Mouse (Mus musculus): ENCODE data around the gene Dpp4. TPM values are rescaled to one million over a fixed set of nuclear protein-coding genes. Genes with fewer than 3 reads are reported as not detected.

Gene Dpp4
- polyA plus RNA-seq, 1 experiment = 24.1 TPM

DNA sequence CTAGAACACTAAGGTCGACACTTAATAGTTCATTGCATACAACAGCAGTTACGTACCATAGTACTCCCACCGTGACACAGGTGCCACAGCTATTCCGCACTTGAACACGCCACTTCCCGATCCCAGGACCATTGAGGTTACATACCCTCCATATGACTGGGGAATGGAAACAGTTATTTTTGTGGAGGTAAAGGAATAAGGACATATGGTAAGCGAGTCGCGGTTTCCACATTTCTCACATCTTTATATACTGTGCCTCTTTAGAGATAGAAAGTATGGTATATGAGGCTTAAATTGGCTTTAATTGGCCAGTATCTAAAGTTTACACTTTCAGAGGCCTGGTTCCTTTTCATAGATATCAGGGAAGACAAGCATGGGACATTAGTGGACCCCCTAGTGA is 64.3 kb downstream of the Dpp4 start:
- DNase-seq = no peak
- Histone ChIP-seq H3K4me3 (replicated peaks; ENCODE audit: extremely low read depth, low read depth, low read length) (no peak overlapping the region), H3K4me1 (ENCODE audit: control insufficient read depth, insufficient read depth, low read length) (no peaks in the 10 kb centered on the region)
- TF ChIP-seq CTCF (IDR thresholded peaks at IDR 0.05; ENCODE audit: insufficient read depth, low read length) (no peak), POLR2A (IDR thresholded peaks at IDR 0.05; ENCODE audit: borderline replicate concordance, extremely low read depth, low read depth, low read length) (no peak)
- WGBS = 95% methylated on average over 9 of the region's 9 CpGs

DNA sequence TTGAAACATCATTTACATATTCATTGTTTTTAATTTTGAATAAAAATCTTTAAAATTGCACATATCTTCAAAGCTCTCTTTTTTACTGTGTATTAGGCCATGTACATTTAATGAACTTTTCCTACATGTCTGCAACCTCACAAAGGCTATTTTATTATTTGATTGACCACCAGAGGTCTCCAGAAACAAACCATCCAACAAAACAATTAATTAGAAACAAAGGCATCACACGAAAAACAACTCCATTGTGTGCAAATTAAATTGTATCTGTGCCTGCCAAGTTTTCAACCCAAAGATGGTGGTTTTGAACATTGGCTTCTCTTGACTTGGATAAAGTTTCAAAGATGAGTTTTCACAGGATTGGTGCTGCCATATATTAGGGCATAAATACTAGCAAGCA is 65.3 kb downstream of the Dpp4 start:
- WGBS = 13% methylated on average over 1 of the region's 1 CpGs
- TF ChIP-seq POLR2A (IDR thresholded peaks at IDR 0.05; ENCODE audit: borderline replicate concordance, extremely low read depth, low read depth, low read length) = no peak
- no peak for TF ChIP-seq CTCF (IDR thresholded peaks at IDR 0.05; ENCODE audit: insufficient read depth, low read length)
- no peak for DNase-seq
- Histone ChIP-seq H3K4me3 (replicated peaks; ENCODE audit: extremely low read depth, low read depth, low read length) (no peak overlapping the region), H3K4me1 (ENCODE audit: control insufficient read depth, insufficient read depth, low read length) (no peaks in the 10 kb centered on the region)

DNA sequence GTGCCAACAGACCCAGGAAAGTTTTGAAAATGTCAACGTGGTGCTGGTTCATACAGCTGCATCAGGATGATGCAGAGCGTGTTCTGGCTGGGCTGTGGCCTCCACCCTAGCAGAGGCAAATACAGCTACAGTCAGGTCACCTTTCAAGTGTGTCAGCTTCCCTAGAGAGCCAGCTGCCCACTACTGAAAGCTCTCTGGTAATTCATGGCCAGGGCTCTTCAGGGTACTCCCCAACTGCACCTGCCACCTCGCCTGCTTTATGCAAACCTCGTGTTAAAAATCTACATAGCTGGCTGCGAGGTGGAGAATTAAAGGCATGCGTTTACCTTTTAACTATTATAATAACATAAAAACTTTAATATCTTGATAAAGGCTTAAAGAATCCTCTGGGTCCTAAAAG is 67.7 kb downstream of the Dpp4 start:
- no peak for TF ChIP-seq POLR2A (IDR thresholded peaks at IDR 0.05; ENCODE audit: borderline replicate concordance, extremely low read depth, low read depth, low read length)
- TF ChIP-seq CTCF (IDR thresholded peaks at IDR 0.05; ENCODE audit: insufficient read depth, low read length) = no peak
- no peak for DNase-seq
- Histone ChIP-seq H3K4me3 (replicated peaks; ENCODE audit: extremely low read depth, low read depth, low read length) (no peak overlapping the region), H3K4me1 (ENCODE audit: control insufficient read depth, insufficient read depth, low read length) (no peaks in the 10 kb centered on the region)
- 50% methylated on average over 6 of the region's 6 CpGs for WGBS

DNA sequence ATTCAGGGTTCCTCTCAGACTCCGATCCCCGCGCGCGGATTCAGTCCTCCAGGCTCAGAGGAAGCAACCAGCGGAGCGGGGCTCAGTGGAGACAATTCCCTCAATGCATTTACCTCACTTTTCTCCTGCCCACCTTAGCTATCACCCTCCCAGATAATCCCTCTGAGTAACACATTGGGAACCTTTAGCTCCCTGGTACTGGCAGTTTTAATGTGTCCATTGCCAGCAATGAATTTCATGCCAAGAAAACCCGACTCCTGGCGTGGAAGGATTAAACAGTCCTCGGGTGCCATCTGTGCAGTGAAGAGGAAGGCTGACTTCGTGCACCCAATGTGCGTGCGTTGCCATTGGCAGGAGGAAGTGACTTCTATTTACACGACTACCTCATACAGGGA is 70.3 kb downstream of the Dpp4 start:
- Histone ChIP-seq H3K4me1 (ENCODE audit: control insufficient read depth, insufficient read depth, low read length) (no peaks in the 10 kb centered on the region), H3K4me3 (replicated peaks; ENCODE audit: extremely low read depth, low read depth, low read length) (no peak overlapping the region)
- 62% methylated on average over 14 of the region's 14 CpGs for WGBS
- no peak for TF ChIP-seq CTCF (IDR thresholded peaks at IDR 0.05; ENCODE audit: insufficient read depth, low read length)
- DNase-seq = no peak

DNA sequence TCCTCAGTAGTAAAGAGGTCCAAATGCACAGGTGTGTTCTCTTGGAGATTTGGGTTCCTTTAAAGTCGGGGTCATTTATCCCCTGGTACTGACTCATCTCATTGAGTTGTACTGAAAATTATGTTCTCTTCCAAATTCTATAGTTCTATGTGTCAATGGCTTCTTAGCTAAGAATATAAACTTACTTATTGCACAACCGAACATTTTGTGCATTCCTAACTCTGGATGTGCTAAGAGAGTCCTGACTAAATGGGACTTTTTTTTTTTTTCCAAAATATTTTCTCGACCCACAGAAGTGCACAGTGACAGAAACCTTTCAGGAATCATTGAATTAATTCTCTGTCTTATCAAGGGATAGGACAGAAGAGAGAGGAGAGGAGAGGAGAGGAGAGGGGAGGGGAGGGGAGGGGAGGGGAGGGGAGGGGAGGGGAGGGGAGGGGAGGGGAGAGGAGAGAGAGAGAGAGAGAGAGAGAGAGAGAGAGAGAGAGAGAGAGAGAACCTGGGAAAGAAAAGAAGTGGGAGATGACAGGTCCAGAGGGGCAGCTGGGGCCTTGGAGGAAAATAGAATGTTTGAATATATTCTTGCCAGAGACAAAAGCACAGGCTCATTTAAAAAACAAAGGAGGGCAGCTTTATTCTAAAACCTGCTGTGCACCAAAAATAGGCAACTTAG is 70.8 kb downstream of the Dpp4 start:
- 63% methylated on average over 3 of the region's 3 CpGs for WGBS
- no peak for DNase-seq
- no peak for TF ChIP-seq POLR2A (IDR thresholded peaks at IDR 0.05; ENCODE audit: borderline replicate concordance, extremely low read depth, low read depth, low read length)
- no peak for TF ChIP-seq CTCF (IDR thresholded peaks at IDR 0.05; ENCODE audit: insufficient read depth, low read length)
- no peaks in the 10 kb centered on the region for H3K4me1 ChIP-seq (ENCODE audit: control insufficient read depth, insufficient read depth, low read length)
- no peak overlapping the region for H3K4me3 ChIP-seq (replicated peaks; ENCODE audit: extremely low read depth, low read depth, low read length)

DNA sequence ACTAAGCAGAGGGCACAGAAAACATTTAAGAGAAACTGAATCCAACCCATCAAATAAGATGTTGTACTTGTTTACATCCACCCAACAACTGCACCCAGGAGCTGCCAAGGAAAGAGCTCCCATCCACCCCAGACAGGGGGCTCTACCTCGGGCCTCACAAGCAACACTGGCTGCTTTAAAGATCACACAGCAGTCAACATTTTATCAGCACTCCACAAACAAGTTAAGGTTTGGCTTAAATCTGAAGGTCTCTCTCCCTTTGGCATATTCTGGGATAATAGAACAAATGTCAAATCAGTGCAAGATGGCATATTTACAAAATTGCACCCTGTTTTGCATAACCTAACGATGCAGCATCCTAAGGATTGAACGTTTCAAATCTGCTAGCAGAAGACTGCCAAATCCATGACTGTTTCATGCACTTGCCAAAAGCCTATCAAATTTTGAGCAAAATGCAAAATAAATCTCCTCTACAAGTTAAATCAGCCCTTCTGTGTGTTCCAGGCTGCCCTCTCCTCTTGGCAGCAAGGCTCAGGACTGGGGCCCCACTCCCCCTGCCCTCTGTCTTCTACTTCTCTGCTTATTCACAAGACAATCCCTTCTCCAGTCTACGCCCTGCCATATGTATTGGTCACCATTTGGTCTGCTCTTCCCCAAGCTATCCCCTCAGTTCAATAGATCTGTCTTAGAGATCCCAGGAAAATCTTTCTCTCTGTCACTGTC is 72.6 kb downstream of the Dpp4 start:
- DNase-seq = no peak
- no peak overlapping the region for H3K4me3 ChIP-seq (replicated peaks; ENCODE audit: extremely low read depth, low read depth, low read length)
- TF ChIP-seq CTCF (IDR thresholded peaks at IDR 0.05; ENCODE audit: insufficient read depth, low read length) (no peak), POLR2A (IDR thresholded peaks at IDR 0.05; ENCODE audit: borderline replicate concordance, extremely low read depth, low read depth, low read length) (no peak)
- H3K4me1 ChIP-seq (ENCODE audit: control insufficient read depth, insufficient read depth, low read length) = no peaks in the 10 kb centered on the region
- WGBS = 68% methylated on average over 4 of the region's 4 CpGs

DNA sequence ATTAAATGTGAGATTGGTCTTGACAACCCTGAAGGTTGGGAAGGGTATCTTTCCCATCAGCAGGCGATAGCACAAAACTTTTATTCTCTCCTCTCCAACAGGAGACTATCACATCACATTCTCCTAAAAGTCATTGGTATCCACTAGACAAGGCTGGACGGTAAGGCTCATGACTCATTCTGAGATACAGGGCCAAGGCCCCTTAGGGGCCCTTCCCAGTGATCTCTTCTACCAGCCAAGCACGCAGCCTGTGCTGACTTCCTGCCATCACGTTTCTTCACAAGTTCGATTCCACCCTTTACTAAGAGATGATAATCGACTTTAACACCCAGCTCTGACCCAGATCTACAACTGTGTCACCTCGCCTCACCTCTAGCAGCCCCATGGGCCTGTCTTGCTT is 74.9 kb downstream of the Dpp4 start:
- Histone ChIP-seq H3K4me3 (replicated peaks; ENCODE audit: extremely low read depth, low read depth, low read length) (no peak overlapping the region), H3K4me1 (ENCODE audit: control insufficient read depth, insufficient read depth, low read length) (no peaks in the 10 kb centered on the region)
- DNase-seq = no peak
- 81% methylated on average over 7 of the region's 7 CpGs for WGBS
- TF ChIP-seq POLR2A (IDR thresholded peaks at IDR 0.05; ENCODE audit: borderline replicate concordance, extremely low read depth, low read depth, low read length) = no peak
- TF ChIP-seq CTCF (IDR thresholded peaks at IDR 0.05; ENCODE audit: insufficient read depth, low read length) = no peak

DNA sequence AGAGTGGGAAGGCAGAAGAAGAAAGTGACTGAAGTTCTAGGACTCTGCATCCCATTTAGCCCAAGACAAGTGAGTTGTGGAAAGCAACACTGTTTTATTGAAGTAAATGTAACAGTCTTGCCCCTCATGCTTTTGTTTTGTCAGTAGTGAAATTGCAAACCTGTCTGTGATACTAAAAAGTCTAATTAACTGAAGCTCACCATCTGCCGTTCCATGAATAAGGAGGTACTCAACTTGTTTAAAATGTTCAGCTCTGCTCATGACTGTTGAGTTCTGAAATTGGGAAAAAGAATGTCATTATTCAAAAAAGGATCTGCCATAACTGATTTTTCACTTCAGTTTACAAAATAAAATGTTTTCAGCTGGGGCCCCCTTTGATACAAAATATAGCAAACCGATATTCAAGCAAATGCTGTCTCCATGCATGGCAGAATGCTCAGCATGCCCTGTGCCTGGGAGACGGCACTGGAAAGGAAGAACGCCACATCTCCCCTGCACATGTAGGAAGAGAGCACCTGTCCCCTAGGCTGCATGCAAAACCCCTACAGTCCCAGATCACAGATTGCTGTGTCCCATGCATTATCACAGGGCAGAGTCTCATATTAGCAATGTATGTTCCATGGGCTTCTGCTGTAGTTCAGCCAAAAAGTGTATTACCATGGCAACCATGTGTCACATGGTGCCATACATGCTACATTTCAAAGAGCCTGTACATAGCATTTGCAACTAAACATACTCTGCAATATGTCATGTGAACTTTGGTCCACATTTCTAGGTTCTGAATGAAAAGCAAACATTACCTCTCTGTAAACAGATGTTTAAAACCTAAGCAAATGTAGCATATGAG is 77.4 kb downstream of the Dpp4 start:
- no peak for TF ChIP-seq CTCF (IDR thresholded peaks at IDR 0.05; ENCODE audit: insufficient read depth, low read length)
- TF ChIP-seq POLR2A (IDR thresholded peaks at IDR 0.05; ENCODE audit: borderline replicate concordance, extremely low read depth, low read depth, low read length) = no peak
- H3K4me3 ChIP-seq (replicated peaks; ENCODE audit: extremely low read depth, low read depth, low read length) = no peak overlapping the region
- no peaks in the 10 kb centered on the region for H3K4me1 ChIP-seq (ENCODE audit: control insufficient read depth, insufficient read depth, low read length)
- whole genome bisulfite sequencing = 94% methylated on average over 4 of the region's 4 CpGs
- no peak for DNase-seq

DNA sequence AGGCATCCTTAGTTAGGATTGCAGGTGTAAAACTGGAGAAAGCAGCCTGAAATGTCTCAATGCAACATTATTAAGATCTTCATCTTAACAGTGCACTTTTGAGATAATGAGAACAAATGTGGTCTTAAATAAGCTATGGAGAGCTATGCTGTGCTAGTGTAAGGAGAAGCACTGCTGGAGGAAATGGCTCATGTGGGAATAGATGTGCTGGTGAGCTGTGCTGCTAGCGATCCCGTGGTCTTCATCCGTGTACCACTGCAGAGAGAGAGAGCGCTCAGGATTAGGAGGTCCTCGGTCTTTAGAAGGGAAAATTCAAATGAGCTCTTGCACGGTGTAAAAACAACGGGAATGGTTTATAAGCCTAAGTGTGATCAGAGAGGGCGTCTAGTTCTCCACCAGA is 79.6 kb downstream of the Dpp4 start:
- no peak for TF ChIP-seq POLR2A (IDR thresholded peaks at IDR 0.05; ENCODE audit: borderline replicate concordance, extremely low read depth, low read depth, low read length)
- TF ChIP-seq CTCF (IDR thresholded peaks at IDR 0.05; ENCODE audit: insufficient read depth, low read length) = no peak
- H3K4me3 ChIP-seq (replicated peaks; ENCODE audit: extremely low read depth, low read depth, low read length) = no peak overlapping the region
- no peak for DNase-seq
- H3K4me1 ChIP-seq (ENCODE audit: control insufficient read depth, insufficient read depth, low read length) = no peaks in the 10 kb centered on the region
- WGBS = 85% methylated on average over 8 of the region's 8 CpGs
